Mouse (Mus musculus) lung, embryonic 14.5 days (tissue): Measurements from ENCODE around the gene Erbb2. TPM values are rescaled to one million over a fixed set of nuclear protein-coding genes. Genes with fewer than 3 reads are reported as not detected.

Experiments used
- ATAC-seq: fragments of 200-750 bp; cut with Nextera tagmentation; 2 replicates; pipeline ENCODE4 v1.8.0; 2017; ENCODE audit warnings: mild to moderate bottlenecking, moderate TSS enrichment, moderate library complexity; ENCODE audit not compliant: insufficient read depth
- DNase-seq: peaks from one replicate; pipeline ENCODE4 v3.0.0-alpha.2; 2015
- H3K27ac ChIP-seq: fragments of 300-500 bp; sonication (generic); 2 replicates; pipeline ENCODE4 v1.5.1; 2014; ENCODE audit warnings: low read depth, mild to moderate bottlenecking, moderate library complexity
- H3K27me3 ChIP-seq: fragments of 300-500 bp; sonication (generic); 2 replicates; pipeline ENCODE4 v1.6.1; 2014; ENCODE audit warnings: low read length, control low read depth; ENCODE audit not compliant: insufficient read depth
- H3K36me3 ChIP-seq: fragments of 300-500 bp; sonication (generic); 2 replicates; pipeline ENCODE4 v1.6.1; 2014; ENCODE audit warnings: control low read depth; ENCODE audit not compliant: insufficient read depth
- H3K4me1 ChIP-seq: fragments of 300-500 bp; sonication (generic); 2 replicates; pipeline ENCODE4 v1.6.1; 2014; ENCODE audit warnings: antibody characterized with exemption, control low read depth; ENCODE audit not compliant: insufficient read depth
- H3K4me2 ChIP-seq: fragments of 300-500 bp; sonication (generic); 2 replicates; pipeline ENCODE4 v1.6.1; 2014; ENCODE audit warnings: mild to moderate bottlenecking
- H3K4me3 ChIP-seq: fragments of 300-500 bp; sonication (generic); 2 replicates; pipeline ENCODE4 v1.5.1; 2014; ENCODE audit warnings: low read depth, low read length
- H3K9ac ChIP-seq: fragments of 300-500 bp; sonication (generic); 2 replicates; pipeline ENCODE4 v1.6.1; 2014
- H3K9me3 ChIP-seq: fragments of 300-500 bp; sonication (generic); 2 replicates; pipeline ENCODE4 v1.6.1; 2016; ENCODE audit warnings: low read depth, low read length, control low read depth
- CTCF ChIP-seq: IDR thresholded peaks from 2 replicates; pipeline ENCODE4 v1.5.1; 2016; ENCODE audit warnings: antibody characterized with exemption, low read depth
- WGBS: fragments of 180-500 bp; shearing (Covaris S2); extraction: QIAGEN DNeasy Blood & Tissue Kit; methylation state at CpG from one replicate; pipeline ENCODE4 v1.1.7; 2014; 5-methylcytosine and 5-hydroxymethylcytosine counted together
- polyA plus RNA-seq: library from polyadenylated mRNA; unstranded; fragments of >200 nt; fragmentation: Nextera tagmentation; extraction: Ambion mirVana; gene quantifications from 2 replicates; pipeline ENCODE4 v1.2.1, GENCODE M21; 2014

Erbb2 gene
- polyA plus RNA-seq, 1 experiment from 2014 or later = 46.5 TPM

DNA sequence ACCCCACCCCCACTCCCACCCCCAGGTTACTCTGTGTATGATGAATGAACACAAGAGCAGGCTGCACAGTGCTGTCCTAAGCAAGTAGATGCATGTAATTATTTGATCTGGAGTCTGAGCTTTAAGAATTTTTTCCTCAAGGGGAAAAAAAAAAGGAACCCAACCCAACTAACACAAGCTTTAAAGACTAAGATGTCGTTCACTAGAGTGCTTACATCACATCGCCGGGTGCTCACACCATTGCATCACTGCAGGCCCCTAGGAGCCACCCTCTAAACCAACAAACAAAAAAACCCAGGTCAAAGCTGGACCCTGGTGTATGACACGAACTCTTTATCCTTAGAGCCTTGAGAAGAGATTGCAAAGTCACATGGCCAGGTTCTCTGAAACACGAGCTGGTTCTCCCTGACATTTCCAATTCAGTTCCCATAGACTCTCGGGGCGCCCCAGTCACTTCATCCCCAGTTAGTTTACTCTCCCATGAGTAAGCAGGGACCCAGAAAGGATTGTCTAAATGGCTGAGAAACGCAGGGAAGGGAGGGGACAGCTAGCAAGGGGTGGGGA is 61.7 kb downstream of the Erbb2 start:
- Histone ChIP-seq H3K4me1 (no peaks in the 10 kb centered on the region), H3K9ac (no peak overlapping the region), H3K9me3 (no peaks in the 10 kb centered on the region), H3K27ac (no peak overlapping the region), H3K27me3 (no peaks in the 10 kb centered on the region), H3K4me2 (no peak overlapping the region), H3K36me3 (no peaks in the 10 kb centered on the region), H3K4me3 (no peak overlapping the region)
- WGBS = 46% methylated on average over 8 of the region's 8 CpGs
- TF ChIP-seq CTCF = no peak
- no peak for DNase-seq
- no peak for ATAC-seq

DNA sequence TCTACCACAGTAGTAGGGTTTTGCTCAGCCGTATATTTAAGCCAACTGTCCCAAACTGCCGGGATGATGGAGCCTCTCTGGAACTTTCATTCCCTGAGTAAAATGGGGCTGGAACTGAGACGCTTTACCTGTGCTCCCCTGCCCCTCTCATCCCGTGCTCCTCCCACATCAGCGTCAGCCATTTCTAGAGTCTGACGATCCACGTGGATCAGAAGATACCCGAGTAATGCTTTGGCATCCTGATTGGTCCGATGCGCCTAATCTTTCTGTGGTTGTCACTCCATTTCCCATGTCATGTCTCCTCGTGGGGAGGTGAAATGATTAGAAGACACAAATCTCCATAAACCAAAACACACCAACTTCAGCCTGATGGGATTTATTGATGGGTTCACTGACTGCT is 62.7 kb downstream of the Erbb2 start:
- Histone ChIP-seq H3K9me3 (no peaks in the 10 kb centered on the region), H3K27ac (no peak overlapping the region), H3K4me3 (no peak overlapping the region), H3K36me3 (no peaks in the 10 kb centered on the region), H3K27me3 (no peaks in the 10 kb centered on the region), H3K4me2 (no peak overlapping the region), H3K9ac (no peak overlapping the region), H3K4me1 (no peaks in the 10 kb centered on the region)
- no peak for DNase-seq
- no peak for TF ChIP-seq CTCF
- WGBS = 79% methylated on average over 11 of the region's 11 CpGs
- no peak for ATAC-seq

DNA sequence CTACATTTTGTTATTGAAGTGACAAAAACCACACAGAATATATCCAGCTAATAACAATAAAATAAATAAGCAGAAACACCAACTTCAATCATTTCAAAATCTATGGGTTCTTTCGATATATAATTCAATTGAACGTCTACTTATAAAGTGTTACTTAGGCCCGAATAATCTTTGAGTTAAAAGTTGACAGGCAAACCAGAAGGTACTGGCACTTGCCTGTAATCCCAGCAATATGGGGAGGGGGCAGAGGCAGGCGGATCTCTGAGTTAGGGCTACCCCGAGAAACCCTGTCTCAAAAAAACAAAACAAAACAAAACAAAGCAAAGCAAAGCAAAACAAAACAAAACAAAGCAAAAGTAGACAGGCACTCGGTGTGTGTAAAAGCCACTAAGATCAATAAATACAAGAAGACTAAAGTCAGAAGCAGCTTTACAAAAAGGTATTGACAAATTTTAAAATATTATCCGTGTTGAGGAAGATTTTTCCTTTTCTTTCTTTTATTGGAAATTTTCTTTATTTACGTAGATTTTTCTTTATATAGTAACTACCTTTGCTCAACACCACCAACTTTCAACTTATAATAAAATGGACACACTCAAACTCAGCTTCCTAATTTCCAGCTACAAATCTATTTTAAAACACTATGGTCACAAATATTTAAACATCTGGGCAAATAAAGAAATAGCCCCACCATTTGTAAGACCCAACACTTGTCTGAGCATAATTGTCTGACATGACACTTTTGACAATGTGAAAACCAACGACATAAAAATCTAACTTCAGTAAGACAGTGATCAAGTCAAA is 63.6 kb downstream of the Erbb2 start:
- ATAC-seq (no peak), DNase-seq (no peak)
- Histone ChIP-seq H3K36me3 (no peaks in the 10 kb centered on the region), H3K4me3 (no peak overlapping the region), H3K9ac (no peak overlapping the region), H3K27ac (no peak overlapping the region), H3K4me2 (no peak overlapping the region), H3K27me3 (no peaks in the 10 kb centered on the region), H3K4me1 (no peaks in the 10 kb centered on the region), H3K9me3 (no peaks in the 10 kb centered on the region)
- TF ChIP-seq CTCF = no peak
- 83% methylated on average over 9 of the region's 9 CpGs for WGBS

DNA sequence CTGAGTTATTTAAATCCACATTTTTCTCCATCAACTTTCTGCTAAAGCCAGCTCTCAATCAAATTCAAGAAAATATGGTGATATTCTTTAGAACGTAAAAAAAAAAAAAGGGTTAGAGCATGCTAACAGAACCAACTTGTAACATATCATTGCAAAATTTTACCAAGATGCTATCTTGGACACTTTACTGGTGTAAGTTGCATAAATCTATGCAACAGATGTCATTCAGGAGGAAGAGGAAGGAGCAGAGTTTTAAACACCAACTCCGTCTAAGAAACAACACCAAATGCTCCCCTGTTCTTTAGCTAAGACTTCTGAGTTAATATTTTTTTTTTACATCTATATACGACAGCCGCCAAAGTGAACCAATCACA is 64.2 kb downstream of the Erbb2 start:
- H3K4me3 ChIP-seq = no peak overlapping the region
- H3K27me3 ChIP-seq = no peaks in the 10 kb centered on the region
- DNase-seq = no peak
- TF ChIP-seq CTCF = no peak
- H3K9ac ChIP-seq = no peak overlapping the region
- 73% methylated on average over 4 of the region's 4 CpGs for WGBS
- H3K9me3 ChIP-seq = no peaks in the 10 kb centered on the region
- ATAC-seq = no peak
- no peak overlapping the region for H3K4me2 ChIP-seq
- H3K4me1 ChIP-seq = no peaks in the 10 kb centered on the region
- H3K36me3 ChIP-seq = no peaks in the 10 kb centered on the region
- H3K27ac ChIP-seq = no peak overlapping the region

DNA sequence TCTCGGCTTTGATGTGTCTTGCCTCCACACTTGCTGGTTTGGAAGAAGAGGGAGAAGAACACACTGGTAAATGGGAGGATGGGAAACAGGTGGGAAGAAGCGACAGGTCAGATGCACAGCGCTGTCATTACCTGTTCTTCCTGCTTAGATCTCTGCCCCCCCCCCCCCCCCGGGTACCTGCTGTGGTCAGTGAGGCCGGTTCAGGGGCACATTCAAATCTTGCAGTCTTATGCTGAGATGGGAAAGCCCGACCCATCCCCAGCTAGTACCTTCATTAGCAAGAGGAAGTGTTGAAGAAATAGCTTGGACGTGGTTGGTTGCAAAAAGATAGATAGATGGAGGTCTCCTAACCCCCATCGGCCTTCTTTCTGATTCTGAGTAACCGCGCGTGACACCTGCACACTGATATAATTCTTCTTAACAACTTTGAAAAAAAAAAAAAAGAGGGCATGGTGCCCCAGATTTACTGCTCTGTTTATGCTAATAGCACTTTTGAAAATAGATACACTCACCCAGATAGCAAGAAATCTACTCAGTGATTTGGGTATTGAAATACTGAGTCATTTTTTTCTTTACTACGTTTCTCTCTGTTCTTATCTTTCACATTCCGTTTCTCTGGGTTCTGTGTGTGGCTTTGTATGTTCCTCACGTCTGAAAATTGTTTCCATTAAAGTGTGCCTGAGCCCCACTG is 64.9 kb downstream of the Erbb2 start:
- no peak for DNase-seq
- Histone ChIP-seq H3K4me2 (no peak overlapping the region), H3K27me3 (no peaks in the 10 kb centered on the region), H3K27ac (no peak overlapping the region), H3K36me3 (no peaks in the 10 kb centered on the region), H3K4me1 (no peaks in the 10 kb centered on the region), H3K9ac (no peak overlapping the region), H3K4me3 (no peak overlapping the region), H3K9me3 (no peaks in the 10 kb centered on the region)
- no peak for ATAC-seq
- 59% methylated on average over 14 of the region's 14 CpGs for WGBS
- TF ChIP-seq CTCF = no peak

DNA sequence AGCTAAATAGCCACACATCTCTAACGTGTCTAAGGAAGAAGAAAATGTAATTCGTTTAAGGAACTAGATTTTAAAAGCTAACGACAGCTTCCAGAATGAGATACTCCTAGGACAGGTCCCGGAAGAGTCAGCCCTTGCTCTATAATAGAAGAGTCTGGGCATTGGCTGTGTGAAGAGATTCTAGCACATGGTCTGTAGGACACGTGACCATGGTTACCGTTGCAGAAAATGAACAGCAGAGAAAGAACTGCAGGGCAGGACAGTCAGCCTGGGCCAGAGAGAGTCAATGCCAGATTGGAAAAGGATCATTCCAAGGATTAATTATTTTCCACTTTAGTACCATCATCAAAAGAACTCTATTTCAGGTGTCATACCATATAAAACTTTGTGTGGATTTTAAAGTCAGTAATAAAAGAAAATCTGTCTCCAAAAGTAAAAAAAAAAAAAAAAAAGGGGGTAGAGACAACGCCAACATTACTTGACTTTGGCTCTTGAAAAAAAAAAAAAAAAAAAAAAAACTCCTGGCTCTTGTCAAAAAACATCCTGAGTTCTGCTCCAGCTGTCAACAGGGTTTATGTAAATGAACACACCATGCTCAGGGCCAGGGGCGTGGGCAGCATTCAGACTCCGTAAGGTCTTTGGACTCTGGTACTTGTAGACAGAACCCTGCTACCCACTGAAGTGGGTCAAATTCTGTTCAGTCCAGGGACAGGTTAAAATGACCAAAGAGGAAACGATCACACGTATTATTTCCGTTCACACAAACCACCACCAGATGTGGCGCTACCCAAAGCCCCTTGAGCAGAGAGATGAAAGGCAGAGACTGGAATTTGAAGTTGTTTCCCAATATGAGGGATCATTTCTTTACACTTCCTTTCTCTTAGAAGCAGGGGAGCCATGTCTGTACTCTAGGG is 67.0 kb downstream of the Erbb2 start:
- no peak for ATAC-seq
- no peaks in the 10 kb centered on the region for H3K27me3 ChIP-seq
- 78% methylated on average over 13 of the region's 13 CpGs for WGBS
- H3K4me2 ChIP-seq = no peak overlapping the region
- no peaks in the 10 kb centered on the region for H3K36me3 ChIP-seq
- no peak overlapping the region for H3K9ac ChIP-seq
- TF ChIP-seq CTCF = no peak
- no peak overlapping the region for H3K27ac ChIP-seq
- H3K9me3 ChIP-seq = no peaks in the 10 kb centered on the region
- H3K4me1 ChIP-seq = no peaks in the 10 kb centered on the region
- no peak for DNase-seq
- H3K4me3 ChIP-seq = no peak overlapping the region
